ENCODE assay signal across 32 mouse cellular contexts in genomic region chr3:135300081-135300480, GRCm38 (mm10). TPM values are rescaled to one million over a fixed set of nuclear protein-coding genes. Genes with fewer than 3 reads are reported as not detected.
A peak's percentile ranks its signal among the peaks of the same experiment; 100 is the strongest.
DNase-seq lines count a peak whose midpoint lies in the region; ATAC-seq and TF ChIP-seq lines count a peak whose summit lies in the region.
"Had no signal": no experiment of that assay in that cellular context is flagged by ENCODE, and none has a peak within 500 bp of the region (broad histone marks: within the 10 kb centered on the region; RNA-seq: fewer than 3 reads in every experiment).

No protein-coding gene starts in this region.

- peak; percentile 50 for DNase-seq in heart, adult 11 months
- DNase-seq in heart, postnatal 25 days (ENCODE audit: low spot score), result no peak
- no peak for DNase-seq in neural tube, embryonic 10.5 days (ENCODE audit: extremely low spot score, low spot score)
- DNase-seq in spleen, postnatal 36 days (ENCODE audit: low spot score in 2 of 2), result no peak
- DNase-seq: adrenal gland, adult 8-10 months; cerebellum, adult 8-10 months; heart, postnatal 10 days; kidney, postnatal 14 days; layer of hippocampus, adult 9-11 months; liver, embryonic 13.5 days; lung, adult 18-20 months; lung, postnatal 4 days; midbrain, embryonic 14.5 days had no signal

- no peak overlapping the region for H3K27ac ChIP-seq in neural tube, embryonic 12.5 days
- H3K27ac ChIP-seq in embryonic fibroblast, embryonic 13.5 days (ENCODE audit: insufficient read depth, low read length), result 0 out of 2 replicates have a peak overlapping the region, but pooled peaks have one; percentile 5
- no peak overlapping the region for H3K27ac ChIP-seq in forebrain, embryonic 16.5 days (ENCODE audit: low read length)
- H3K27ac ChIP-seq: embryonic facial prominence, embryonic 10.5 days; embryonic facial prominence, embryonic 15.5 days; forebrain, embryonic 10.5 days; forebrain, embryonic 15.5 days; heart, embryonic 13.5 days; hindbrain, embryonic 10.5 days; hindbrain, embryonic 15.5 days; limb, embryonic 13.5 days; liver, embryonic 13.5 days; stomach, embryonic 15.5 days had no signal

- no peaks in the 10 kb centered on the region for H3K9me3 ChIP-seq in neural tube, embryonic 12.5 days
- no peaks in the 10 kb centered on the region for H3K9me3 ChIP-seq in forebrain, embryonic 16.5 days (ENCODE audit: control insufficient read depth, low read length)
- H3K9me3 ChIP-seq: embryonic facial prominence, embryonic 10.5 days; embryonic facial prominence, embryonic 15.5 days; forebrain, embryonic 10.5 days; forebrain, embryonic 15.5 days; heart, embryonic 13.5 days; hindbrain, embryonic 10.5 days; hindbrain, embryonic 15.5 days; limb, embryonic 13.5 days; liver, embryonic 13.5 days; stomach, embryonic 15.5 days had no signal

- TF ChIP-seq CTCF in embryonic fibroblast, embryonic 13.5 days (IDR thresholded peaks at IDR 0.05; ENCODE audit: borderline replicate concordance, insufficient read depth, low read length), result no peak

- 56% methylated on average over 6 of the region's 6 CpGs for WGBS in neural tube, embryonic 12.5 days
- 78% methylated on average over 6 of the region's 6 CpGs for WGBS in forebrain, embryonic 16.5 days

- 0 out of 2 replicates have a peak, but pooled peaks have one; percentile 6 for ATAC-seq in neural tube, embryonic 12.5 days (ENCODE audit: low FRiP score, low read depth)
- ATAC-seq in forebrain, embryonic 16.5 days, result no peak
- no peak for ATAC-seq in erythroid progenitor cell, adult 5-6 weeks (replicated peaks; ENCODE audit: low FRiP score, poor library complexity, severe bottlenecking)
- ATAC-seq: activated CD4-positive, CD25-positive, alpha-beta regulatory T cell, adult 4 months; CD4-positive, CD25-positive, alpha-beta regulatory T cell, adult 4 months; forebrain, embryonic 15.5 days; intestine, embryonic 16.5 days; lung, postnatal 0 days had no signal

- H3K4me2 ChIP-seq in neural tube, embryonic 12.5 days (replicated peaks), result no peak overlapping the region
- H3K4me2 ChIP-seq in forebrain, embryonic 16.5 days (ENCODE audit: low read length), result no peak overlapping the region
- H3K4me2 ChIP-seq: embryonic facial prominence, embryonic 15.5 days; forebrain, embryonic 15.5 days; heart, embryonic 13.5 days; hindbrain, embryonic 15.5 days; limb, embryonic 13.5 days; liver, embryonic 13.5 days; stomach, embryonic 15.5 days had no signal

- H3K36me3 ChIP-seq in neural tube, embryonic 12.5 days, result no peaks in the 10 kb centered on the region
- no peaks in the 10 kb centered on the region for H3K36me3 ChIP-seq in forebrain, embryonic 16.5 days (ENCODE audit: control insufficient read depth, insufficient read depth)
- H3K36me3 ChIP-seq: embryonic facial prominence, embryonic 10.5 days; embryonic facial prominence, embryonic 15.5 days; forebrain, embryonic 10.5 days; forebrain, embryonic 15.5 days; heart, embryonic 13.5 days; hindbrain, embryonic 10.5 days; hindbrain, embryonic 15.5 days; limb, embryonic 13.5 days; liver, embryonic 13.5 days; stomach, embryonic 15.5 days had no signal

- no peak for TF ChIP-seq POLR2A in embryonic fibroblast, embryonic 13.5 days (IDR thresholded peaks at IDR 0.05; ENCODE audit: low read depth, low read length)

- H3K9ac ChIP-seq in neural tube, embryonic 12.5 days, result no peak overlapping the region
- H3K9ac ChIP-seq in forebrain, embryonic 16.5 days (replicated peaks; ENCODE audit: low read depth, low read length), result no peak overlapping the region
- H3K9ac ChIP-seq: embryonic facial prominence, embryonic 15.5 days; forebrain, embryonic 15.5 days; heart, embryonic 13.5 days; hindbrain, embryonic 15.5 days; limb, embryonic 13.5 days; liver, embryonic 13.5 days; stomach, embryonic 15.5 days had no signal

- H3K4me3 ChIP-seq in neural tube, embryonic 12.5 days, result no peak overlapping the region
- no peak overlapping the region for H3K4me3 ChIP-seq in embryonic fibroblast, embryonic 13.5 days (ENCODE audit: insufficient read depth, low read length)
- no peak overlapping the region for H3K4me3 ChIP-seq in forebrain, embryonic 16.5 days (replicated peaks; ENCODE audit: low read length)
- H3K4me3 ChIP-seq: embryonic facial prominence, embryonic 10.5 days; embryonic facial prominence, embryonic 15.5 days; forebrain, embryonic 10.5 days; forebrain, embryonic 15.5 days; heart, embryonic 13.5 days; hindbrain, embryonic 10.5 days; hindbrain, embryonic 15.5 days; limb, embryonic 13.5 days; liver, embryonic 13.5 days; stomach, embryonic 15.5 days had no signal

- intact Hi-C loops in heart, postnatal 25 days (cut with DNase I), result no loop called here

- H3K27me3 ChIP-seq in neural tube, embryonic 12.5 days (replicated peaks), result no peaks in the 10 kb centered on the region
- no peaks in the 10 kb centered on the region for H3K27me3 ChIP-seq in forebrain, embryonic 16.5 days (replicated peaks; ENCODE audit: control insufficient read depth, insufficient read depth, low read length)
- H3K27me3 ChIP-seq: forebrain, embryonic 15.5 days; heart, embryonic 13.5 days; hindbrain, embryonic 15.5 days; limb, embryonic 13.5 days; liver, embryonic 13.5 days; stomach, embryonic 15.5 days had no signal

- peaks cover 4% of the 10 kb centered on the region; the same call in 1 of the 2 replicates for H3K4me1 ChIP-seq in neural tube, embryonic 12.5 days
- no peaks in the 10 kb centered on the region for H3K4me1 ChIP-seq in embryonic fibroblast, embryonic 13.5 days (ENCODE audit: control insufficient read depth, insufficient read depth, low read length)
- H3K4me1 ChIP-seq in forebrain, embryonic 16.5 days (replicated peaks; ENCODE audit: control insufficient read depth, insufficient read depth, low read length), result no peaks in the 10 kb centered on the region
- H3K4me1 ChIP-seq: heart, embryonic 13.5 days; hindbrain, embryonic 15.5 days; limb, embryonic 13.5 days; liver, embryonic 13.5 days had no signal

RNA-seq across cellular contexts. Expression of gene Slc9b2, which starts 7.4 kb away (rescaled TPM):
- under 1 TPM; 0.22 to 0.29 TPM for total RNA-seq in heart, postnatal 25 days (2021)
- polyA plus RNA-seq in neural tube, embryonic 12.5 days (2016; fragmentation: Nextera tagmentation; extraction: Ambion mirVana), result 0.88 and 1.3 TPM in 2 replicates
- 1.4 TPM in 2 replicates for polyA plus RNA-seq in embryonic fibroblast, embryonic 13.5 days (2011; ENCODE audit: insufficient read length, low read depth, missing spikeins)
- polyA plus RNA-seq in forebrain, embryonic 16.5 days (2015; fragmentation: Nextera tagmentation; extraction: Ambion mirVana), result 1.3 and 2.1 TPM in 2 replicates
- total RNA-seq in erythroid progenitor cell, adult 5-6 weeks (2015; ENCODE audit: low replicate concordance), result not detected in 2 replicates
- total RNA-seq in erythroid progenitor cell, adult 5-6 weeks (2017; ENCODE audit: low replicate concordance), result 0.23 TPM in 1 of 2 replicates, not detected in the other

RNA-seq across cellular contexts. Expression of gene Bdh2, which starts 19.1 kb away (rescaled TPM):
- 1 to 10 TPM; 3.7 to 3.8 TPM for total RNA-seq in heart, postnatal 25 days (2021)
- polyA plus RNA-seq in neural tube, embryonic 12.5 days (2016; fragmentation: Nextera tagmentation; extraction: Ambion mirVana), result 4.0 and 4.2 TPM in 2 replicates
- 1.6 and 3.8 TPM in 2 replicates for polyA plus RNA-seq in embryonic fibroblast, embryonic 13.5 days (2011; ENCODE audit: insufficient read length, low read depth, missing spikeins)
- polyA plus RNA-seq in forebrain, embryonic 16.5 days (2015; fragmentation: Nextera tagmentation; extraction: Ambion mirVana), result 2.1 and 3.4 TPM in 2 replicates
- not detected in 2 replicates for total RNA-seq in erythroid progenitor cell, adult 5-6 weeks (2015; ENCODE audit: low replicate concordance)
- not detected in 2 replicates for total RNA-seq in erythroid progenitor cell, adult 5-6 weeks (2017; ENCODE audit: low replicate concordance)
- polyA plus RNA-seq: activated CD4-positive, CD25-positive, alpha-beta regulatory T cell, adult 4 months; CD4-positive, CD25-positive, alpha-beta regulatory T cell, adult 4 months had no signal

RNA-seq across cellular contexts. Expression of gene Slc9b1, which starts 47.7 kb away (rescaled TPM):
- total RNA-seq in heart, postnatal 25 days (2021), result under 1 TPM in 1 of 2 experiments, not detected in 1; 0.25 TPM
- polyA plus RNA-seq in neural tube, embryonic 12.5 days (2016; fragmentation: Nextera tagmentation; extraction: Ambion mirVana), result not detected in 2 replicates
- polyA plus RNA-seq in embryonic fibroblast, embryonic 13.5 days (2011; ENCODE audit: insufficient read length, low read depth, missing spikeins), result not detected in 2 replicates
- polyA plus RNA-seq in forebrain, embryonic 16.5 days (2015; fragmentation: Nextera tagmentation; extraction: Ambion mirVana), result not detected in 2 replicates
- not detected in 2 replicates for total RNA-seq in erythroid progenitor cell, adult 5-6 weeks (2015; ENCODE audit: low replicate concordance)
- not detected in 2 replicates for total RNA-seq in erythroid progenitor cell, adult 5-6 weeks (2017; ENCODE audit: low replicate concordance)
- total RNA-seq: gastrocnemius, adult 8-10 months had no signal
- polyA plus RNA-seq: embryonic facial prominence, embryonic 10.5 days; embryonic facial prominence, embryonic 15.5 days; heart, embryonic 13.5 days; hindbrain, embryonic 10.5 days; hindbrain, embryonic 15.5 days; liver, embryonic 13.5 days; midbrain, embryonic 14.5 days; neural tube, embryonic 14.5 days had no signal
